Mouse (Mus musculus) adrenal gland, postnatal 25 days (tissue): ENCODE measurements at regions not wholly inside any gene's neighbourhood (a gene's known extent, or its start where the extent isn't known, plus 50 kb on each side); places are given as distances from the start of the nearest gene placed in this dataset.

Source experiments
- DNase-seq: peaks from one replicate; pipeline ENCODE4 v3.0.0; 2021; ENCODE audit warnings: mixed read lengths

- DNase-seq: peak; percentile 48
Observed at GRCm38 (mm10) chrX:96019556-96019955, 62.8 kb upstream of the Las1l start.

- no peak for DNase-seq
Observed at GRCm38 (mm10) chrX:96020407-96020806, 63.6 kb upstream of the Las1l start.

DNA sequence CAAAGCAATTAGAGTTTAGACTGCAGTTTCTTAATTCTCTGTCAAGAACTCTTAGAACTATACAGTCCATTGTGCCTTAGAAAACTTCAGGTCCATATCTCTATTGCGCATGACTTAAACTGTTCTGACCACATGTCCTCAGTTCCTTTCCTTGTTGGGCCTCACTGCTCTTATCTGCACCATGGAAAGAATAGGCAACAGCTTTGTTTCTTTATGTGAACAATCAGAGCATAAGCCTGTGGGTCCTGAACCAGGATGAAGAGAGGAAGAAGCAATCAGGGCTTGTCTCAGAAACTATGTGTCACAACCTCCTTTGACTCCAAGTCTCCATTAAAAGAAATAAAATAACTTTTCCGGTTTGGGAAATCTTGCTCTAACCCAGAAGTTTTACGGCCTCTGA lies 68.6 kb upstream of the Las1l start:
- no peak for DNase-seq

- peak; percentile 2 for DNase-seq
Observed at GRCm38 (mm10) chrX:96025876-96026275, 69.1 kb upstream of the Las1l start.

DNA sequence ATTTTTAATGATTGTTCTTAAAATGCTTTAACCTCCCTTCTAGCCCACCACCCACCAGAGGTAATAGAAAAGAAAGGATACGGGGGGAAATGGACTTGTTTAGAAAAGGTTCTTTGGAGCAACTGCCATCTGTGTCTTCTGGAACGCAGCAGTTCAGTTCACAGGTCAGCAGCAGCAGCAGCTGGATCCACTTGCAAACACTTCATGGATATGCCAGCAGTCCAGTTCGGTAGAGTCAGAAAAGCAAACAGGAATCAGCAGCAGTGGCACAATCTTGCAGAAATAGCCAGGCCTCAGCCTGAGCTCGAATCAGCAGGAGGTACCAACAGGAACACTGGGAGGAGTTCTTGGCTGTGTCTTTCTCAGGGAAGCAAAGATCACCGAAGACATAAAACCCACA lies 64.3 kb upstream of the Msn start:
- DNase-seq: no peak

DNA sequence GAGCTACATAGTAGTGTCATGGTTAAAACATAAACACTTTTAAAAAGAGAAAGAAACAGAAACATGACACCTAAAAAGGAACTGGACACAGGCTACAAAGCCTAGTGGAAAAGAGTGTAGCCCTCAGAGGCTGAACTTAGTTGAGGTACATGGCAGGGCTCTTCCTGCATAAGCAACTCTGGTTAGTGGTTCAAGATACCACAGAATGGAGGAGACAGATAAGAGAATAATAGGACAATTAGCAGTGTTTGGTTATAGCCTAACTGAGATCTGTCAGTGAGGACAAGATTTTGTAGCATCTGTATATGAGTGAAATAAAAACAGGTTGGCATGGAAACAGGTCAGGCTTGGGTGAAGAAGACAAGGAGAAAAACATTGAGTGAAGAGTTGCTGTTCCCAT lies 60.5 kb upstream of the Msn start:
- no peak for DNase-seq

GRCm38 (mm10) chrX:96042193-96042592 lies 53.6 kb upstream of the Msn start:
- no peak for DNase-seq
